Mouse (Mus musculus) kidney, postnatal 10 days (tissue): ENCODE measurements at regions not wholly inside any gene's neighbourhood (a gene's known extent, or its start where the extent isn't known, plus 50 kb on each side); places are given as distances from the start of the nearest gene placed in this dataset.

Source experiments
- DNase-seq: peaks from one replicate; pipeline ENCODE4 v3.0.0; 2021; ENCODE audit warnings: mixed read lengths

GRCm38 (mm10) chr15:103627085-103627484 is 62.2 kb upstream of the Glycam1 start:
- DNase-seq, result peak; percentile 50
